Mouse (Mus musculus) neural tube, embryonic 15.5 days (tissue): ENCODE data around the gene Ciita. TPM values are rescaled to one million over a fixed set of nuclear protein-coding genes. Genes with fewer than 3 reads are reported as not detected.

Experiments used
- ATAC-seq: fragments of 200-750 bp; cut with Nextera tagmentation; 2 replicates; pipeline ENCODE4 v1.8.0; 2017; ENCODE audit warnings: mild to moderate bottlenecking, moderate TSS enrichment, moderate library complexity; ENCODE audit not compliant: low FRiP score
- H3K27ac ChIP-seq: fragments of 300-500 bp; sonication (generic); replicated peaks from 2 replicates; pipeline ENCODE4 v1.5.1; 2015; ENCODE audit warnings: mild to moderate bottlenecking, inconsistent platforms
- H3K27me3 ChIP-seq: fragments of 300-500 bp; sonication (generic); replicated peaks from 2 replicates; pipeline ENCODE4 v1.6.1; 2015; ENCODE audit warnings: inconsistent platforms
- H3K36me3 ChIP-seq: fragments of 300-500 bp; sonication (generic); 2 replicates; pipeline ENCODE4 v1.6.1; 2015; ENCODE audit warnings: inconsistent platforms
- H3K4me1 ChIP-seq: fragments of 300-500 bp; sonication (generic); 2 replicates; pipeline ENCODE4 v1.6.1; 2015; ENCODE audit warnings: inconsistent platforms
- H3K4me2 ChIP-seq: fragments of 300-500 bp; sonication (generic); 2 replicates; pipeline ENCODE4 v1.6.1; 2015; ENCODE audit warnings: inconsistent platforms, mild to moderate bottlenecking, moderate library complexity
- H3K4me3 ChIP-seq: fragments of 300-500 bp; sonication (generic); replicated peaks from 2 replicates; pipeline ENCODE4 v1.5.1; 2015; ENCODE audit warnings: mild to moderate bottlenecking, inconsistent platforms
- H3K9ac ChIP-seq: fragments of 300-500 bp; sonication (generic); replicated peaks from 2 replicates; pipeline ENCODE4 v1.6.1; 2015; ENCODE audit warnings: mild to moderate bottlenecking, inconsistent platforms
- H3K9me3 ChIP-seq: fragments of 300-500 bp; sonication (generic); replicated peaks from 2 replicates; pipeline ENCODE4 v1.6.1; 2016; ENCODE audit warnings: inconsistent platforms
- WGBS: fragments of 180-500 bp; shearing (Covaris S2); methylation state at CpG from one replicate; pipeline ENCODE4 v1.1.7; 2015; ENCODE audit warnings: mixed read lengths; 5-methylcytosine and 5-hydroxymethylcytosine counted together
- polyA plus RNA-seq: library from polyadenylated mRNA; unstranded; fragments of >200 nt; fragmentation: Nextera tagmentation; extraction: Ambion mirVana; gene quantifications from 2 replicates; pipeline ENCODE4 v1.2.1, GENCODE M21; 2015

The Ciita gene
- polyA plus RNA-seq, 1 experiment from 2014 or later = 0.47 TPM

DNA sequence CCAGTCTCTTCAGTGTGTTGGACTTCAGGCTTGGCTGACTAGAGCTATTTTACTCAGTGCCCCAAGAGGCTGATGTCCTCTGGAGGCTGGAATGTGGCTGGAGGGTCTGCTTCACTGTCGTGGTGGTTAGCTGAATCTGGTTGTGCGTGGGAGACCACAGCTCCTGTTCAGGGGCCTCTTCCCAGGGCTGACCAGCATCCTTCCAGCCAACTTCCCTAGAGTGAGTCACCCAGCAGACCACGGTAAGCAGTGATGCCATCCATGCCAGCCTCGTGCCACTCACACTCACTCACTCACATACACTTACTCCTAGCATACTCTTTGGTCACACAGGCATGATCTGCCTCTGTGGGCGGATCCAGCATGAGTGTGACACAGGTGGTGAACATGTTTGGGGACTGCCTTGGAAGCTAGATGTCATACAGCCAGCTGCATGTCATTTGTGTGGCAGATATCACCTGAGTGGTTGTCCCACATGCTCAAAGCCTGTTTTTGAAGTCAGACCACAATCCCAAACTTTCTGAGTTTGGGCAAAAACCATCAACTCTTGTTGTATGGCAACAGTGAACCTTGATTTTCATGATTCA, 90.0 kb downstream of the Ciita start:
- H3K4me1 ChIP-seq = peaks cover 5% of the 10 kb centered on the region; the same call in 1 of the 2 replicates
- H3K27me3 ChIP-seq = no peaks in the 10 kb centered on the region
- no peak overlapping the region for H3K4me3 ChIP-seq
- H3K9ac ChIP-seq = no peak overlapping the region
- no peaks in the 10 kb centered on the region for H3K9me3 ChIP-seq
- ATAC-seq = no peak
- WGBS = 90% methylated on average over 5 of the region's 5 CpGs
- H3K4me2 ChIP-seq = no peak overlapping the region
- H3K36me3 ChIP-seq = peaks cover 79% of the 10 kb centered on the region
- no peak overlapping the region for H3K27ac ChIP-seq

DNA sequence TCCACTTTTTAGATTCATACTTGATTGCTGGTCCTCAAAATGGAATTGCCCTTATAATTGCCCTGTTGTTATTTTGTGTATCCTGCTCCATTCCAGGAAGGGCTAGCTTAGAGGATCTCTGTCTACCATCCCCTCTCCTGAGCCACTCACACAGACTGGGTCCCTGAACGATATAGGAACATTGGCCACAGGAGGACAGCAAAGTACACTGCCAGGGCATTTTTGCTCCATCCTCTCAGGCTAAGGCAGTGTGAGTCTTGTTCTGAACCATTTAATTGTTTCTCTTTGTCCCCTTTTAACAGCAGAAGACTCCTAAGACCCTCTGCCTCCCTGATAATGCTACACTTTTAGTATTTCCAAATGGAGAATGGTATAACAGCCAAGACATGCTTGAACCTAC, 90.8 kb downstream of the Ciita start:
- Histone ChIP-seq H3K27me3 (no peaks in the 10 kb centered on the region), H3K9me3 (no peaks in the 10 kb centered on the region), H3K36me3 (peaks cover 79% of the 10 kb centered on the region), H3K4me2 (no peak overlapping the region), H3K27ac (no peak overlapping the region), H3K9ac (no peak overlapping the region), H3K4me3 (no peak overlapping the region), H3K4me1 (peaks cover under 1% of the 10 kb centered on the region; the same call in 1 of the 2 replicates)
- WGBS = 69% methylated on average over 1 of the region's 1 CpGs
- no peak for ATAC-seq

DNA sequence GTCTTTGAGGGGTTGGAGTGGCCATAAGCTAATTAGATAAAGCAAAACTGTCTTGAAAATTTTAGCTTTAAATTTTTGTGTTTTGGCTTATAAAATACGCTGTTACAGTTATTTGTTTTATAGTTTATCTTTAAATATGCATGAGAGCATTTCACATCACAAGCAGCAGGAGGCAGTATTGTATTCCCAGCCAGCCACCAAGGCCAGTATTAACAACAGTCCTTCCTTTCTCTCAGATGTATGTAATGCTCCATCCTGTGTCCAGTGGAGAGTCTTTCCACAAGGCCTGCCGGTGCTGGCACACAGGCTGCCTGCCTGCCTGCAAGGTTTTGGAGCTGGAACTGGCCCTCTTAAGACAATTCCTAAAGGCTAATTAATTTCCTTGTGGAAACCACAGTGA, 92.0 kb downstream of the Ciita start:
- no peak overlapping the region for H3K27ac ChIP-seq
- H3K9ac ChIP-seq = no peak overlapping the region
- H3K4me2 ChIP-seq = no peak overlapping the region
- H3K4me3 ChIP-seq = no peak overlapping the region
- no peaks in the 10 kb centered on the region for H3K27me3 ChIP-seq
- H3K9me3 ChIP-seq = no peaks in the 10 kb centered on the region
- H3K36me3 ChIP-seq = peaks cover 80% of the 10 kb centered on the region
- no peaks in the 10 kb centered on the region for H3K4me1 ChIP-seq
- no peak for ATAC-seq
- 44% methylated on average over 2 of the region's 2 CpGs for WGBS

DNA sequence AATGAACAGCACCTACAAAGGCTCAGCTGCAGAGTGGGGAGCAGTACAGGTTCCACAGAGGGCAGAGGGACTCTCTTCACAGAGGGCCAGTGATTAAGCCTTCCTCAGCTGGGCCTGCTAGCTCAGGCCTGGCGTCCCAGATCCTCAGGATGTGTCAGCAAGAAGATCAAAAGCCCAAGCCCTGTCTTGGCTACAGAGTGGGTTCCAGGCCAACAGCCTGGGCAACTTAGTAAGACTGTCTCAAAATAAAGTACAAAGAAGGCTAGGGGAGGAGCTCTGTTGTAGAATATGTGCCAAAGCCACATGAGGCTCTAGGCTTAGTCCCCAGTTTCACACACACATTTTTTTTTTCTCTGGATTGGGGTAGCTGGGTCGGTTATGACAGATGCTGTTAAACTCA, 95.1 kb downstream of the Ciita start:
- peaks cover 86% of the 10 kb centered on the region for H3K36me3 ChIP-seq
- WGBS = 91% methylated on average over 2 of the region's 2 CpGs

DNA sequence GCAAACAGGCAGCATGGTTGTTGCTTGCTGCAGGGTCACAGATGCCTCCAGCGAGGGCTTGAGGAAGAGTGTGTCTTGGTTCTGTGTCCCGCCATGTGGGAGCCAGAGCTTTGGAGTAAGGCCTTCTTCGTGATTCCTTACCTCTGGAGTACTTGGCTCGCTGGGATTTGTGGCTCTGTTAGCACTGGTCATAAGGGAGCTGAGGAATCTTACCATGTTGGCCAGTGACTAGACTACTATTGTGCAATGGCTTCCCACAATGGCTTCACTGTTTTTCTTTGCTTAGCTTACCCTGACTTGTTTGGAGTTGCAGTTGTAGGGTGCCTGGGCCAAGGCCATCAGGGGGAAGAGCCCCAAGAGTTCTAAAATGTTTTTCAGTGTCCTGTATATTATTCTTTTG, 96.1 kb downstream of the Ciita start:
- 94% methylated on average over 4 of the region's 4 CpGs for WGBS
- ATAC-seq = no peak
- H3K27ac ChIP-seq = no peak overlapping the region
- H3K27me3 ChIP-seq = no peaks in the 10 kb centered on the region
- no peaks in the 10 kb centered on the region for H3K9me3 ChIP-seq
- H3K9ac ChIP-seq = no peak overlapping the region
- peaks cover 86% of the 10 kb centered on the region for H3K36me3 ChIP-seq
- H3K4me2 ChIP-seq = no peak overlapping the region
- H3K4me1 ChIP-seq = no peaks in the 10 kb centered on the region
- no peak overlapping the region for H3K4me3 ChIP-seq

More for the DNA sequence above, 95.1 kb downstream of the Ciita start:
- H3K4me1 ChIP-seq = no peaks in the 10 kb centered on the region
- ATAC-seq = no peak
- no peak overlapping the region for H3K27ac ChIP-seq
- no peak overlapping the region for H3K4me2 ChIP-seq
- no peak overlapping the region for H3K4me3 ChIP-seq
- H3K27me3 ChIP-seq = no peaks in the 10 kb centered on the region
- no peak overlapping the region for H3K9ac ChIP-seq
- no peaks in the 10 kb centered on the region for H3K9me3 ChIP-seq

DNA sequence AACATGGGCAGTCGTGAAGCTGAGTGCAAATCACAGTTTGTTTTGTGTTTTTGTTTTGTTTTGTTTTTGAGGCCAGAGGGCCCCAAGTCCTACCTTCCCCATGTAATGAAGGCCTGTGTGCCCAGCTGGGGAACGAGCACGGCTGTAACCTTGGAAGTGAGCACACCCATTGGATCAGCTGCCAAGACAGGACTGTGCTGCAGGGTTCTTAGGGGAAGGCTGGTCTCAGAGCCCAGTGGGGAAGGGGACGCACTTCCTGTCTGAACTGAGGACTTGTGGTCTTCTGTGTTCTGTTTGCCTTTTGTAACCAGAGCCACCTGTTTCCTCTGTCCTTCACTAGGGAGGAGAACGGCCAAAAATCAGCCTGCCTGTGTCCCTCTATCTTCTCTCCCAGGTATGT, 97.7 kb downstream of the Ciita start:
- no peaks in the 10 kb centered on the region for H3K9me3 ChIP-seq
- ATAC-seq = no peak
- no peak overlapping the region for H3K9ac ChIP-seq
- no peak overlapping the region for H3K4me3 ChIP-seq
- H3K27ac ChIP-seq = no peak overlapping the region
- 78% methylated on average over 5 of the region's 5 CpGs for WGBS
- no peaks in the 10 kb centered on the region for H3K27me3 ChIP-seq
- no peak overlapping the region for H3K4me2 ChIP-seq
- H3K36me3 ChIP-seq = peaks cover 86% of the 10 kb centered on the region
- no peaks in the 10 kb centered on the region for H3K4me1 ChIP-seq

Other genes starting within 250 kb of the Ciita start
- gene Emp2, start 166.1 kb upstream of the Ciita start, polyA plus RNA-seq = 17.2 and 20.5 TPM in 2 replicates
- gene Tekt5, start 84.6 kb upstream of the Ciita start, polyA plus RNA-seq = 19.9 and 25.6 TPM in 2 replicates
- 49.8 and 55.7 TPM in 2 replicates for gene Nubp1, start 68.1 kb upstream of the Ciita start, polyA plus RNA-seq
- 47.0 and 48.9 TPM in 2 replicates for gene Tvp23a, start 32.7 kb upstream of the Ciita start, polyA plus RNA-seq
- gene Dexi, start 63.0 kb downstream of the Ciita start, polyA plus RNA-seq = 17.4 and 18.3 TPM in 2 replicates
- gene Clec16a, start 65.3 kb downstream of the Ciita start, polyA plus RNA-seq = 62.6 and 71.6 TPM in 2 replicates